Mouse (Mus musculus) heart, adult 18-20 months (tissue): ENCODE results near the gene Sult5a1. TPM values are rescaled to one million over a fixed set of nuclear protein-coding genes. Genes with fewer than 3 reads are reported as not detected.
A peak's percentile ranks its signal among the peaks of the same experiment; 100 is the strongest.
"Not testable (repeated sequence)": the region's sequence is repeated elsewhere in the genome, so short reads cannot be mapped to it uniquely, and the experiment has no call there.

ENCODE experiments used
- DNase-seq, 2 experiments: peaks; one replicate each; pipeline ENCODE4 v3.0.0; 2021 to 2022; ENCODE audit warnings: mixed read lengths in 1 of 2
- total RNA-seq, 2 experiments: library from RNA; stranded (reverse); gene quantifications; 2 replicates each; pipeline ENCODE4 v1.2.3; 2021

The Sult5a1 gene
- total RNA-seq, 2 experiments from 2014 or later, result 0.82 to 1.3 TPM

GRCm38 (mm10) chr8:123135406-123135805 lies 22.7 kb downstream of the Sult5a1 start:
- no peak for DNase-seq

- no peak for DNase-seq
These were observed 23.9 kb downstream of the Sult5a1 start for GRCm38 (mm10) chr8:123134149-123134713.

- no peak for DNase-seq
These were observed 25.2 kb downstream of the Sult5a1 start for GRCm38 (mm10) chr8:123132953-123133352.

GRCm38 (mm10) chr8:123131041-123131440 lies 27.1 kb downstream of the Sult5a1 start:
- DNase-seq, result peak in 1 of 2 experiments; percentile 39

DNA sequence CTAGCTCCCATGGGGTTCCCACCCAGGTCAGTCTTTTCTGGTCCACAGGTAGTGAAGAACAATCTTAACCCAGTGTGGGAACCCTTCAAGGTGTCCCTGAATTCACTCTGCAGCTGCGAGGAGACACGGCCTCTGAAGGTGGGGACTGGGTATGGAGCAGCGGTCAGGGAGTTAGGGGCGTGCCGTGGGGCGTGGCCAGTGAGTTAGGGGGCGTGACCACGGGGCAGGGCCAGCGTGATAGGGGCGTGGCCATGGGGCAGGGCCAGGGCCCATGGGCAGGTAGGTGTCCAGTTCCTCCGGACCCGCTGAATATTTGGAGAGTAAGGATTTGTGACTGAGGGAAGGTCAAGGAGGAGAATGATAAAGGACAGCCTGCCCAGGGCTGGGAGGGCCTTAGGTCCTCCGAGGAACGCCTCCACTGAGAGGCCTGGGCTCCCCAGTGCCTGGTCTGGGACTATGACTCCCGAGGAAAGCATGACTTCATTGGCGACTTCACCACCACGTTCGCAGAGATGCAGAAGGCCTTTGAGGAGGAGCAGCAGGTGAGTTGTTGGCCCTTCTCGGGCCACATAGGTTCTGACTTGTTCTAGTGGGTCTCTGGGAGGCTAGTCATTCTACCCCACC lies 31.8 kb downstream of the Sult5a1 start:
- DNase-seq, result no peak

- no peak for DNase-seq
These were observed 35.4 kb downstream of the Sult5a1 start for GRCm38 (mm10) chr8:123122670-123123069.

- DNase-seq, result no peak
These were observed 36.1 kb downstream of the Sult5a1 start for GRCm38 (mm10) chr8:123122059-123122458.

GRCm38 (mm10) chr8:123117744-123118143 lies 40.4 kb downstream of the Sult5a1 start:
- no peak for DNase-seq

DNA sequence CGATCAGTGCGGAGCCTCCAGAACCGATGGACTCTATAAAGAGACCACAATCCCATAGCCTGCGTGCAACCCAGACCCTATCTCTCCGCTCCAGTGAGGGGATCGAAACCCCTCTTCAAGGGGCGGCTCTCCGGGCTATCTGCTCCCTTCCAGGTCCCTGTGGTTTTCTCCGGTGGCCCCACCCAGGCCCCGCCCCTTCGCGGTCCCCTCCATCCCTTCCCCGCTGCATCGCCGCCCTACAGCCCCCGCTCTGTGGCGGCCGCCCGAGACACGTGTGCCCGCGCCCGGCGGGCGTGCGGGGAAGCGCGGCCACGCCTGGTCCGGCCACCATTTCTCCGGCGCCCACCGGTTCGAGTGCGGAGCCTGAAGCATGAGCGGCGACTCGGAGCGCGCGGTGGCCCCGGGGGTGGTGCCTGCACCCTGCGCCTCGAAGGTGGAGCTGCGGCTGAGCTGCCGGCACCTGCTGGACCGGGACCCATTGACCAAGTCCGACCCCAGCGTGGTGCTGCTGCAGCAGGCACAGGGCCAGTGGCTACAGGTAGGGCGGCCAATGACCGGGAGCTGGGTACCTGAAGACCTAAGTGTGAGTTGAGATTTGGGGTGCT lies 40.9 kb downstream of the Sult5a1 start, which contains the start of gene Cpne7:
Gene Cpne7, plus strand, starts transcription at position 248 of the 605 bp plus-strand sequence.
- DNase-seq, result no peak

GRCm38 (mm10) chr8:123114644-123115043 lies 43.5 kb downstream of the Sult5a1 start:
- no peak for DNase-seq

GRCm38 (mm10) chr8:123113908-123114469 lies 44.1 kb downstream of the Sult5a1 start:
- no peak for DNase-seq

GRCm38 (mm10) chr8:123112892-123113291 lies 45.2 kb downstream of the Sult5a1 start:
- no peak for DNase-seq

DNA sequence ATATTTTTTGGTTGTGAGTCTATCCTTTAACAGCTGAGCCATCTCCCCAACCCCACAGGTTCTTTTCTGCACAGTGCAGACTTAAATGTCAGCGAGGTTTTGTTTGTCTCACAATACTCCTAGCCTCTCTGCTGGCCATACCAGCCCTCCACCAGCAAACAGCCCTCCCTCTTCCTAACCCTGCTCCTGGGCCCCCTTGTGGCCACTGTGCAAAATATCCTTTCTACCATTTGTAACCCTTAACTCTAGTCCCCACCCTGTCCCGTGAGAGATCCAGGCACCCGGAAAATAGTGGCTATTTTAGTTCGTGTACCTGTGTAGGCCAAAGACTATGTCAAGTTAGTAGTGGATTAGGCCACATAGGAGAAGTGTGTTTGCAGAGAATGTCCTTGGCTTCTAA lies 47.5 kb downstream of the Sult5a1 start:
- DNase-seq, result peak; percentile 55 to 74

- DNase-seq, result no peak
These were observed 49.2 kb downstream of the Sult5a1 start for GRCm38 (mm10) chr8:123108953-123109352.

DNA sequence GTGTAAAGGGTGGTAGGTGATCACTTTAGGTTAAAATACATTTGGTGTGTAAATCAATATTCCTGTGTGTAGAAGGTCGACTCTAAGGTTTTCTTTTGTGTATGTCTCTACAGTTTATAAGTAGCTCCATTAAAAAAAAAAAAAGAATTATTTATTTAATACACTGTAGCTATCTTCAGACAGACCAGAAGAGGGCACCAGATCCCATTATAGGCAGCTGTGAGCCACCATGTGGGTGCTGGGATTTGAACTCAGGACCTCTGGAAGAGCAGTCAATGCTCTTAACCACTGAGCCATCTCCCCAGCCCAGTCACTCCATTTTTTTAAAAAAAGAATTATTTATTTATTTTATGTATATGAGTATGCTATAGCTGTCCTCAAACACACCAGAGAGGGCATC lies 50.1 kb downstream of the Sult5a1 start:
- no peak for DNase-seq

DNA sequence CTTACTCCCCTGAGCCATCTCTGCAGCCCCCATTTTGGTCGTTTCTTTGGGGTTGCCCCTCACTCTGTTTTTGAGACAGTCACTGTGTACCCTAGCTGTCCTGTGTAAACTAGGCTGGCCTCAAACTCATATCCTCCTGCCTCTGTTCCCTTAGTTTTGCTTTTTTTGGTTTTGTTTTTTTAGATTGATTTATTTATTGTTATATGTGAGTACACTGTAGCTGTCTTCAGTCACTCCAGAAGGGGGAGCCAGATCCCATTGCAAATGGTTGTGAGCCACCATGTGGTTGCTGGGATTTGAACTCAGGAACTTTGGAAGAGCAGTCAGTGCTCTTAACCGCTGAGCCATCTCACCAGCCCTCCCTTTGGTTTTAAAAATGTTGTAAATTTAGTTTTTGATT lies 51.6 kb downstream of the Sult5a1 start:
- DNase-seq, result peak in 1 of 2 experiments; percentile 44

GRCm38 (mm10) chr8:123105553-123106326 lies 52.4 kb downstream of the Sult5a1 start:
- peak in 1 of 2 experiments; percentile 54 for DNase-seq

DNA sequence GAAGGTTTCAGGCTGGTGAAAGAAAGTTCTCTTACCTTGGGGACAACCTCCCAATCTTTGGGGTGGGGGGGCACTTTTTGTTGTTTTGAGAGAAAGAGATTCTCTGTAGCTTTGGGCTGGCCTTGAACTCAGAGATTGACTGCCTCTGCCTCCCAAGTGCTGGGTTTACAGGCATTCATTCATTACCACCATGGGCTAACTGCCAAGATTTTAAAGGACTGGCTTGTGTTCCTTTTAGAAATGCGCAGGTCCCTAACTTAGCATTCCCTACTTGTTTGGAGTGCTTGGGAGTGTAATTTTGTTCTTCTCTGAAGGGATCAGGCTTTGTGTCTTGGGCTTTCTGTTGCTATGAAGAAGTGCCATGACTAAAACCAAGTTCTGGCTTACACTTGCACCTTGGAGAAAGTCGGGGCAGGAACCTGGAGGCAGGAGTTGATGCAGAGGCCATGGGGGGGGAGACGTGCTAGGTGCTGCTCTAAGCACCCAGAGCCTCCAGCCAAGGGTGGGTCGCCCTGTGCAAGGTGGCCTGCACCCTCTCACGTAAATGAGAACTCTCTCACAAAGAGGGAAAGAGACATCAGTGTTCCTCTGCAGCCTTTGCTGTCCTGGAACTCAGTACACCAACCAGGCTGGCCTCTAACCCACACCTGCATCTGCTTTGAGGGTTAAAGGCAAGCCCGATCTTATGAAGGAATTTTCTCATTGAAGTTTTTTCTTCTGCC lies 53.9 kb downstream of the Sult5a1 start:
- no peak for DNase-seq

- no peak for DNase-seq
These were observed 54.8 kb downstream of the Sult5a1 start for GRCm38 (mm10) chr8:123103285-123103684.

- not testable (repeated sequence) for DNase-seq
These were observed 55.3 kb downstream of the Sult5a1 start for GRCm38 (mm10) chr8:123102855-123103254.
